Mouse (Mus musculus) forebrain, embryonic 16.5 days (tissue): Measurements from ENCODE around the gene Cited2. TPM values are rescaled to one million over a fixed set of nuclear protein-coding genes. Genes with fewer than 3 reads are reported as not detected.

Experiments used
- ATAC-seq: fragments of 200-750 bp; cut with Nextera tagmentation; 2 replicates; pipeline ENCODE4 v1.8.0; 2017; ENCODE audit warnings: mild to moderate bottlenecking, moderate library complexity
- H3K27ac ChIP-seq: fragments of 300-500 bp; sonication (generic); 2 replicates; pipeline ENCODE4 v1.5.1; 2014; ENCODE audit warnings: low read length, control low read depth
- H3K27me3 ChIP-seq: fragments of 300-500 bp; sonication (generic); replicated peaks from 2 replicates; pipeline ENCODE4 v1.6.1; 2014; ENCODE audit warnings: low read length; ENCODE audit not compliant: control insufficient read depth, insufficient read depth
- H3K36me3 ChIP-seq: fragments of 300-500 bp; sonication (generic); 2 replicates; pipeline ENCODE4 v1.6.1; 2014; ENCODE audit not compliant: control insufficient read depth, insufficient read depth
- H3K4me1 ChIP-seq: fragments of 300-500 bp; sonication (generic); replicated peaks from 2 replicates; pipeline ENCODE4 v1.6.1; 2014; ENCODE audit warnings: low read length; ENCODE audit not compliant: control insufficient read depth, insufficient read depth
- H3K4me2 ChIP-seq: fragments of 300-500 bp; sonication (generic); 2 replicates; pipeline ENCODE4 v1.6.1; 2014; ENCODE audit warnings: mild to moderate bottlenecking, low read length, control low read depth
- H3K4me3 ChIP-seq: fragments of 300-500 bp; sonication (generic); replicated peaks from 2 replicates; pipeline ENCODE4 v1.5.1; 2014; ENCODE audit warnings: mild to moderate bottlenecking, low read length, control low read depth
- H3K9ac ChIP-seq: fragments of 300-500 bp; sonication (generic); replicated peaks from 2 replicates; pipeline ENCODE4 v1.6.1; 2014; ENCODE audit warnings: low read depth, low read length, control low read depth
- H3K9me3 ChIP-seq: fragments of 300-500 bp; sonication (generic); 2 replicates; pipeline ENCODE4 v1.6.1; 2016; ENCODE audit warnings: low read length; ENCODE audit not compliant: control insufficient read depth
- WGBS: fragments of 180-500 bp; shearing (Covaris S2); extraction: QIAGEN DNeasy Blood & Tissue Kit; methylation state at CpG from one replicate; pipeline ENCODE4 v1.1.7; 2014; 5-methylcytosine and 5-hydroxymethylcytosine counted together
- polyA plus RNA-seq: library from polyadenylated mRNA; unstranded; fragments of >200 nt; fragmentation: Nextera tagmentation; extraction: Ambion mirVana; gene quantifications from 2 replicates; pipeline ENCODE4 v1.2.1, GENCODE M21; 2015

Gene Cited2
- polyA plus RNA-seq, 1 experiment from 2014 or later: 55.9 TPM

DNA sequence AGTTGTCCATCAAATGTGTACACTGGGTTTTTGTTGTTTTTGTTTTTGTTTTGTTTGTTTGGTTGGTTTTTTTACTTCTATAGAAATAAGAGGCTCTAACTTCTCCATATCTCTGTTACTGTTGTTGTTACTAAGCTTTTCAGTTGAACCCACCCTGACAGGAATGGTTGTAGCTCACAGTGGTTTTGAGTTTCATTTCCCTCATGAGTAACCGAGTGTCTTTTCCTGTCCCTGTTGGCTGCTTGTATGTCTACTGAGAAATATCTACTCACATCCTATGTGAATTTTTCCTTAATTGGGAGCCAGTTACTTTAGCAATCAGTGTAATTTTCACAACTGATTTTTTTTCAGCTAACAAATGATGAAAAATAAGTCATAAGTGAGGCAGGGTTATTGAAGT lies 31.3 kb upstream of the Cited2 start:
- Histone ChIP-seq H3K9ac (no peak overlapping the region), H3K4me2 (no peak overlapping the region), H3K4me3 (no peak overlapping the region), H3K4me1 (no peaks in the 10 kb centered on the region), H3K36me3 (no peaks in the 10 kb centered on the region), H3K27me3 (no peaks in the 10 kb centered on the region), H3K9me3 (no peaks in the 10 kb centered on the region), H3K27ac (no peak overlapping the region)
- ATAC-seq: no peak
- 94% methylated on average over 1 of the region's 1 CpGs for WGBS

DNA sequence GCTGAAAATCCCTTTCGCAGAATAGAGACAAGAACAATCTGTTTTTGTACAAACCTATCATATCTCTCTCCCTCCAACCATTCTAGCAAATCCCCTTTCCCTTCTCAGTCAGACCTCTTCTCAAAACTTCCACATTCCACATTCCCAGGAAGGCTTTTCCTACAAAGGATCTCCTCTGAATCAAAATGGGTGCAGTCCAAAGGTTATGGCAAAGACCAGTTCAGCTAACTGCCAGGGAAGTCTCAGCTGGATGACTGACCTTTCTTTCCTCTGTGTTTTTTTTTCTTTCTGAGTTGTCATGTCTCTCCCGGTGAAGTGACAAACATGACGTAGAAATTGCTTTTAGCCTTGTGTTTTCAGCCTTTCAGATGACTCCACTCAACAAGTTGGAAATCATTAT lies 27.2 kb upstream of the Cited2 start:
- Histone ChIP-seq H3K4me1 (no peaks in the 10 kb centered on the region), H3K27me3 (no peaks in the 10 kb centered on the region), H3K4me2 (no peak overlapping the region), H3K27ac (no peak overlapping the region), H3K9ac (no peak overlapping the region), H3K9me3 (no peaks in the 10 kb centered on the region), H3K36me3 (no peaks in the 10 kb centered on the region), H3K4me3 (no peak overlapping the region)
- WGBS: 83% methylated on average over 3 of the region's 3 CpGs
- ATAC-seq: no peak

DNA sequence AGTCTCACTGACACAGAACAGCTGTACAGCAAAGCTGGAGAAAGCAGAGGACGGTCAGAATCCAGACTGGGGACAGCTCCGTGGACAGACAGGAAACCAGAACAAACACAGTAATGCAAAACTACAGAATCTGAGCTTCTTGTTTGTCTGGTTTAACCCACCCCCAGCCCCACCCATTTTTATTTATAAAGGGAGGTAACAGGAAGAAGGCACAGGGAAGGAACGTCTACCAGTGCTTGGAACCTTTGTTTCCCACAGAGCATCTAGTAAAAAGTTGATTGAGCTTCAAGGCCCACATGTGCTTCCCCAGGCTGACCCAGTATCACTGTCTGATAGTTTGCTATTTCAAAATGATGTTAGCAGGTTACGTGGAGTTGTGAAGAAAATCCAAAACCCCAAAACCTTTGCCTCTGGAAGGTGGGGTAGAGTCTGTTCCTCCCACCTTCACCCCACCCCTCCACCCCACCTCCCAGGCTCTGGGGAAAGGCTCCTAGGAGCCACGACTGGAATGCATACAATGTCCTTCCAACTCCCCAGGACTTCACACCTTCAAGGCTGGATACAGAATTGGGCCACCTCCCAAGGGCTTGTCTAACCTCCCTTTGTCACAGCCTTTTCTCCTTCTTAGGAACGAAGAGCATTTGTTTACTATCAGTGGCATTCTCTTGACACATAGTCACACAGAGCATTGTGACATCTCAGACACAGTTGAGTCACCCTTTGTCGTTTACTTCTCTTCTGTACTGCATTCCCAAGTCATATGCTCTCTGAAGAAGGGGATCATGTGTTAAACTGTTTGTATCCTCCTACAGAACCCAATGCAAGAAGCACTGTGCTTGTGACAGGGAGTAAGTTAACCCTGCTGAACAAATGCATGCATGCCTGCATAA lies 25.4 kb upstream of the Cited2 start:
- Histone ChIP-seq H3K36me3 (no peaks in the 10 kb centered on the region), H3K4me2 (no peak overlapping the region), H3K9me3 (no peaks in the 10 kb centered on the region), H3K9ac (no peak overlapping the region), H3K27ac (no peak overlapping the region), H3K4me3 (no peak overlapping the region), H3K27me3 (no peaks in the 10 kb centered on the region), H3K4me1 (no peaks in the 10 kb centered on the region)
- WGBS: 72% methylated on average over 7 of the region's 7 CpGs
- ATAC-seq: no peak

DNA sequence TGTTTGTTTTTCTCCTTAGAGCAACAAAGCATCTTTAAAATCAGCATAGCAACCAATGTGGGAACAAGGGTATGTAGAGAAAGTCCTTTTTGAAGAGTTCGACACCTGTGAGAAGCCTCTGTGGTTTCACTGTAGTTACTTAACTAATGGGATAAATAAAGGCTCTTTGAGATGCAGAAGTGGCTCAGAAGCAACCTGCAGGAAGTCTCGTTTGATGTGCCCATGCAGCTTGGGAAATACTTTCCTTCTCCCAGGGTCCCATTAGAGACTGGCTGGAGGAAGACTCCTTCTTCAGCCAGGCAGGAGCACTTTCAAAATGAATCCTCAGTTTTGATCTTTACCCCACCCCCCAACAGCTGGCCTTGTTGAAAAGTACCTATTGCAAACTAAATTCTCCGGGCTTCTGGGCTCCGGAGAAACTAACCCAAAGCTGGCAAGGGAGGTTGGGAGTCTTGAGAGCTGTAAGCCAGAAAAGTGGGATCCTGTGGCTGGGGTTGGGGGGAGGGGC lies 17.5 kb upstream of the Cited2 start:
- no peak overlapping the region for H3K27ac ChIP-seq
- H3K9ac ChIP-seq: no peak overlapping the region
- ATAC-seq: no peak
- H3K27me3 ChIP-seq: no peaks in the 10 kb centered on the region
- H3K4me2 ChIP-seq: no peak overlapping the region
- no peak overlapping the region for H3K4me3 ChIP-seq
- no peaks in the 10 kb centered on the region for H3K36me3 ChIP-seq
- no peaks in the 10 kb centered on the region for H3K9me3 ChIP-seq
- WGBS: 17% methylated on average over 4 of the region's 4 CpGs
- no peaks in the 10 kb centered on the region for H3K4me1 ChIP-seq

DNA sequence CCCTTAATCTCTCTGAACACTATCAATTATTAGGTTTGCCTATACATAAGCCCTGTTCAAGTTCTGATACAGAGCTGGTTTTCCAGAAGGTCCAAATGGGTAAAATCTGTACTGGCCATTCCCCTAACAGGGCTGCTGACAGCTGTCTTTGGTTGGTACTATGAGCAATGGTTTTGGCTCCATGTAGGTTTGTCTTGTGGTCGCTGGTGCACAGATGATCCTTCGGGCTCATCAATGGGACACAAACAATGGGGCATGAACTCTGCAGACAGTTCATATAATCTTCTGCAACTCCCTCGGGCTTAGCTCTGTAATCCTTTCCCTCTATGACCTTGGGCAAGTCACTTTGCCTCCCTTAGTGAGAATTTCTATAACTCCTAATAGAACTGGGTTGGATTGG lies 12.3 kb upstream of the Cited2 start:
- H3K36me3 ChIP-seq: no peaks in the 10 kb centered on the region
- WGBS: 84% methylated on average over 3 of the region's 3 CpGs
- no peaks in the 10 kb centered on the region for H3K9me3 ChIP-seq
- H3K27me3 ChIP-seq: no peaks in the 10 kb centered on the region
- no peak overlapping the region for H3K4me2 ChIP-seq
- H3K4me1 ChIP-seq: no peaks in the 10 kb centered on the region
- no peak overlapping the region for H3K9ac ChIP-seq
- no peak for ATAC-seq
- H3K4me3 ChIP-seq: no peak overlapping the region
- no peak overlapping the region for H3K27ac ChIP-seq

DNA sequence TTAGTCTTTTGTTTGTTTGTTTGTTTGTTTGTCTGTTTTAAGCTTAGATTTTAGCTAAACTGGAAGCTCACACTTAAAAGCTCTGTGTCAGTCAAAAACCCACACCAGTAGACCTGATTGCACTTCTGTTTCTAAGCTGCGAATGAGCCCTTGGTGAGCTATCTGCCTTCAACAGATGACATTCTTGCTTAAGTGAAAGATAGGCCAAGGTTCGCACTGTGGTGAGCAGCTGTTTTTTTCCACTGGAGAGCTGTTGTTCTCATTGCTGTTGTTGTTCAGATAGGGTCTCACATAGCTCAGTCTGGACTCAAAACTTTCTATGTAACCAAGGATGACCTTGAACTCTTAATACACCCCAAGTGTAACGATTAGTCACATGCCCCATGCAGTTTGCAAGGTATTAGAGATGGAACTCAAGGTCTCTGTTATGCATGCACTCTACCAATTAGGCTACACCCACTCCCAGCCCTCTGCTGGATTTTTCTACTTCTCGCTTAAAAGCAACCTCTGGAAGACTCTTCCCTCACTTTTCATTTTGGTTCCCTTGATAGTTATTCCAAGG lies 3.9 kb upstream of the Cited2 start:
- Histone ChIP-seq H3K27me3 (no peaks in the 10 kb centered on the region), H3K9me3 (no peaks in the 10 kb centered on the region), H3K4me2 (no peak overlapping the region), H3K4me1 (no peaks in the 10 kb centered on the region; the same call in 1 of the 2 replicates), H3K36me3 (no peaks in the 10 kb centered on the region), H3K27ac (no peak overlapping the region), H3K4me3 (no peak overlapping the region), H3K9ac (no peak overlapping the region)
- no peak for ATAC-seq
- 90% methylated on average over 4 of the region's 4 CpGs for WGBS

DNA sequence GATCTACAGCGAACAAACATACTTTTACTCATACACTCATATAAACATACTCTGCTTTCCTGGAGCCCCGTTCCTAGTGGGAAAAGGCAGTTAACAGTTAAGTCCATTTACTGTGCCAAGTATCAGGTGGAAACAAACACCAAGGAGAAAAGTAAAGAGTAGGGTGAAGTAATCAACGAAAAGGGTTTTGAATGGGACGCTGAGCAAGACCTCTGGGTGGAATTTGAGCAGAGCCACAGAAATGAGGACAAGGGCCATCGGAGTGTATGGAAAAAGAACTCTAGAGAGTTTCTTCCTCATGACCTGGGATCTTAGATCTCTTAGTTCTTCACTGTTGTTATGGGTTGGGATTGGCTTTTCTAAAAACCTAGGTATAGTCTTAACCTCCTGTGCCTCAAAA lies 3.4 kb upstream of the Cited2 start:
- 96% methylated on average over 5 of the region's 5 CpGs for WGBS
- no peaks in the 10 kb centered on the region; the same call in 1 of the 2 replicates for H3K4me1 ChIP-seq
- ATAC-seq: no peak

DNA sequence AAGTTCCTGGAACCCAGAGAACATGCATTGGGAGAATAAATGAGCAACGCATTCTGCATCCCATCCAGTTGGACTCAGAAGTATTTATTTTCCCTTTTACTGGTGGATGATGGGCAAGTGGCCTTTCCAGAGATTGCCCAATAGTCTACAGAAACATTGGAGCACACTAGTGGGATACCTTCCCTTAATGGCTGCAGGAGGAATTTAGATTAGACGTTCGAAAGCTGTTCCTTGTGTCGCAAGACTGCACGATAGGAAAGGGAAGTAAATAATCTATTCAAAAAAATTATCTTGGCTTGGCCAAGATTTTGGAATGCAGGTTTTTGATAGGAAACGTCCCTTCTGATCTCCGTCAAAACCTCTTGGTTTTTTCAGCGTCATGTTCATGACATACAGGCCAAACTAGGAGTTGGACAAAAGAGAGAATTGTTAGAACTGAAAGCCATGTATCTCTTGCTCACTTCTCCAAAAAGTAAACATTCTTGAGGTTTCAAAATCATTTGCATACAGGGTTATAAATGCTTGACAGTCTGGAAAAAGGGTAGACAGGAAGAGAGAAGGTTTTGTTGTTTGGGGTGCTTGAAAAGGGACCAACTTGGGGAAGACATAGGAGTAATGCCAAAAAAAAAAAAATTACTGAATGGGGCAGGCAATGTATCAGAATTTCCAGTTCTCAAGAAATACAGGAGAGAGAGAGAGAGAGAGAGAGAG lies 2.0 kb upstream of the Cited2 start:
- Histone ChIP-seq H3K4me1 (peaks cover 5% of the 10 kb centered on the region), H3K9me3 (no peaks in the 10 kb centered on the region), H3K4me3 (peak overlapping the region; percentile 74), H3K9ac (peak overlapping the region; percentile 89; the same call in 1 of the 2 replicates), H3K36me3 (no peaks in the 10 kb centered on the region), H3K27ac (peak overlapping the region; percentile 98; the same call in 1 of the 2 replicates), H3K27me3 (no peaks in the 10 kb centered on the region), H3K4me2 (peak overlapping the region; percentile 79)
- no peak for ATAC-seq
- WGBS: 71% methylated on average over 8 of the region's 8 CpGs

More for the DNA sequence above, 3.4 kb upstream of the Cited2 start:
- Histone ChIP-seq H3K27ac (no peak overlapping the region), H3K9ac (no peak overlapping the region), H3K27me3 (no peaks in the 10 kb centered on the region), H3K4me2 (no peak overlapping the region), H3K9me3 (no peaks in the 10 kb centered on the region), H3K4me3 (no peak overlapping the region), H3K36me3 (no peaks in the 10 kb centered on the region)

DNA sequence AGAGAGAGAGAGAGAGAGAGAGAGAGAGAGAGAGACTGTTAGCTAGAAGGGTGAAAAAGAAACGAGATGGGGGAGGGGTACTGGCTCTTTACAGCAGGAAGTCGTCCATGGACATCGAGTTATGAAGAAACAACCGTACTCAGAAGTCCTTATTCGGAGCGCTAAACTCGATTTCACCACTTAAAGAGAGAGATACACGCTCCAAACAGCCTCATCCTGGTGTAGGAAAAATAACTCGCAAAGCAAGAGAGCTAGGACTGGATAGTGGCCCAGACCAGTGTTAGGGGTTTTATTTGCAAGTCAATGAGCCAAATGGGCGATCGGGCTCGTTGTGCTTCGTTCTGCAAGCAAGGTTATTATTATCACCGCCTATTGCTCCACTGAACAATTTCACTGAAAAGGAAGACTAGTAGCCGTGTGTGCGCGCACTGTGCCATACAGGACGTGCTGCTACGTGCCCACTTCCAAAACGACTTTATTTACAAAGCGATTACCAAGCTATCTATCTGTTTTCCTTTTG lies 1.4 kb upstream of the Cited2 start:
- no peaks in the 10 kb centered on the region for H3K36me3 ChIP-seq
- no peaks in the 10 kb centered on the region for H3K9me3 ChIP-seq
- no peaks in the 10 kb centered on the region for H3K27me3 ChIP-seq
- WGBS: under 1% methylated on average over 21 of the region's 21 CpGs
- H3K4me2 ChIP-seq: peak overlapping the region; percentile 79
- peak overlapping the region; percentile 89 for H3K9ac ChIP-seq
- peak overlapping the region; percentile 98 for H3K27ac ChIP-seq
- ATAC-seq: peak; percentile 24
- peaks cover 12% of the 10 kb centered on the region for H3K4me1 ChIP-seq
- H3K4me3 ChIP-seq: peak overlapping the region; percentile 74
